Mouse (Mus musculus): ENCODE measurements around the gene Zfp280d.

Gene Zfp280d

GRCm38 (mm10) chr9:72274677-72275076 is at the start of gene Zfp280d:
TSS of gene Zfp280d (plus strand) at chr9:72274860.
- peak; percentile 96 for DNase-seq

- no peak for DNase-seq
Observed at GRCm38 (mm10) chr9:72226536-72226935, 48.1 kb upstream of the Zfp280d start.

DNA sequence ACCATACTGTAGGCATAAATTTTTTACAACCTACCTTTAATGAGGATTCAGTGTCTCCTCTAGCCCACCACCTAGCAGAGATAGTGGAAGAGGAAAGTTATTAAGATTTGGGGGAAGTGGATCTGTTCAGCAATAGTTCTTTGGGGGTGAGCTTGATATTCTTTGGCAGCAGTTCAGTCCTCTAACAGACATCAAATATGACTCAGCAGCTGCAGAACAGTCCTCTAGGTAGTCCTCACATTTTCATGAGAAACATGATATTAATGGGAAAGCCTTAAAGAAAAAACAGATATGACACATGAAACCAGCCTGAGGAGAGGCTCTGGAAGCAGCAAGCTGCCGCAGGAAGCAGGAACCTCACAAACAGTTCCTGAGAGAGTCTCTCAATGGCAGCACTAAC is 22.0 kb upstream of the Zfp280d start:
- DNase-seq = no peak

DNA sequence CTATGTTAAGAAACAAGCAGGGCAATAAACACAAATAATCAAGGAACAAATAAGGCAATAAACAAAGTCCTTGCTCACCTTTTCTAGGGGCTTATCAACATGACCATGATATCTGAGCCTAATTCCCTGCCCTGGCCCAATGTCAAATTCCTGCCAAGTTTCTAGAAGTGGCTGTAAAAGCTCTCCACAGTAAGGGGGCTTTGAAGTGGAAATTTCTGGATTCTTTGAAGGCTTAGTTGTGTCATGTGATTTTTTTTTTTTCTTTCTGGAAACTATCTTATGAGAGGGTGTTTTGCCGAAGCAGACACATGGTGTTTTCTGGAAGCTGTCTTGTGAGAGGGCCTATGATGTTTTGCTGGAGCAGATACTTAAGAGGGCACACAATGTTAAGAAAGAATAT is 19.4 kb upstream of the Zfp280d start:
- no peak for DNase-seq

DNA sequence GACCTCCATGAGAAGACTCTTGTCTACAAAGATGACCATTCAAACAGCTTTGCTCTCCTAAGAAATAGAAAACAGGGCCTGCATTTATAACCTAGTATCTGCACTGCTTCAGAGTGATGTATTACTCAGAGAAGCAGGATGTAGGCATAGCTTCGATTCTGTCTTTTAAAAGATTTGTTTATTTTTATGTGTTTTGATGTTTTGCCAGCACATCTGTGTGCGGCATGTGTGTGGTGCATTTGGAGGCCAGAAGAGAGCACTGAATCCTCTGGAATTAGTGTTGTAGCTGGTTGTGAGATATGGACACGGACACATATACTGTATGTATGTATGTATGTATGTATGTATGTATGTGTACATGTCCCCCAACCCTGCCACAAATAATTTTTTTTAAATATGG is 18.0 kb upstream of the Zfp280d start:
- DNase-seq = no peak

- DNase-seq = peak; percentile 42
Observed at GRCm38 (mm10) chr9:72260337-72260736, 14.3 kb upstream of the Zfp280d start.

- no peak for DNase-seq
Observed at GRCm38 (mm10) chr9:72264859-72265258, 9.8 kb upstream of the Zfp280d start.

DNA sequence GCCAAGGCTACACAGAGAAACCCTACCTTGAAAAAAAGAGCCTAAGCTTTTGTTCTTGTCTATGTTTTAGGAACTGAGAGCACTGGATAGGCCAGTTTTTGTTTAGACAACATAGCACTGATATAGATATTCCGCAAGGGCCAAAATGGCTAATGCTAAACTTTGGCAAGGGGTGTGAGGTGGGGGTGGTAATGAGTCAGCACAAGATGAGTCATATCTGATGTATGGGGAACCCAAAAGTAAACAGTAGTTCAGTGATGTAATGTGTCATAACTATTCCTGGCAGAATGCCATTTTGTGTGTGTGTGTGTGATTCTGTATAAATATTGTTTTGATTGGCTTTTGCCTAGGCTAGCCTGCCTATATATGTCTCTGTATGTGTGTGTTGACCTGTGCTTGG is 4.5 kb upstream of the Zfp280d start:
- DNase-seq = no peak

DNA sequence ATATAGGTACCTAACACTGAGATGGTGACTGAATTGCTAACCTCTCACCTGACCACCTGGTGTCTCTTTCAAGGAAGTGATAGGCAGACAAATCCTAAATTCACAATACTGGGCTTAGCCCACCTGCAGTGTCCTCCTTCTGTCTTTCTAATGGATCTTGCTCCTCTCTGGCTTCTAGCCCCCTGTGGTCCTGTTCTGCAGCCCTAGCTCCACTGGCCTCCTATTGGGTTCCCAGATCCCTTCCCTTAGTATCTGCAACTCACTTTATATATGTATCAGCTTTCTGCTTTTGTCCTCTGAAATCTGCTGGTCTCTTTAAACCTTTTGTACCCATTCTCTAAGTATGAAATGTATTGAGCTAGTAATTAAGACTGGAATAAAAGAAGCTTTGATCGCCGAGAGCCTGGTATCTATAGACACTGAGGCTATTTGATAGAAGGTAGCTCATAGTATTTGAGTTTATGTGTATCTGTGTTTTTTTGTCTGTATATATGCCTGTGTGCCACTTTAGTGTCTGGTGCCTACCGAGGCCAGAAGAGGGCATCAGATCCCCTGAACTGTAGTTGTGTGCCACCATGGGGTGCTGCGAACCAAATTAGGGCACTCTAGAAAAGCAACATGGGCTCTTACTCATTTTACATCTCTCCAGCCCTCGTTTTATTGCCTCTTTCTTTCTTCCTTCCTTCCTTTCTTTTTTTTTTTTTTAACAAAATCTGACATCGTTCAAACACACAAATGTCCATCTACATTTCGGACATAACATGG is 832 bp upstream of the Zfp280d start:
- no peak for DNase-seq

- peak; percentile 76 for DNase-seq
Observed at GRCm38 (mm10) chr9:72275101-72275978, 680 bp downstream of the Zfp280d start.

DNA sequence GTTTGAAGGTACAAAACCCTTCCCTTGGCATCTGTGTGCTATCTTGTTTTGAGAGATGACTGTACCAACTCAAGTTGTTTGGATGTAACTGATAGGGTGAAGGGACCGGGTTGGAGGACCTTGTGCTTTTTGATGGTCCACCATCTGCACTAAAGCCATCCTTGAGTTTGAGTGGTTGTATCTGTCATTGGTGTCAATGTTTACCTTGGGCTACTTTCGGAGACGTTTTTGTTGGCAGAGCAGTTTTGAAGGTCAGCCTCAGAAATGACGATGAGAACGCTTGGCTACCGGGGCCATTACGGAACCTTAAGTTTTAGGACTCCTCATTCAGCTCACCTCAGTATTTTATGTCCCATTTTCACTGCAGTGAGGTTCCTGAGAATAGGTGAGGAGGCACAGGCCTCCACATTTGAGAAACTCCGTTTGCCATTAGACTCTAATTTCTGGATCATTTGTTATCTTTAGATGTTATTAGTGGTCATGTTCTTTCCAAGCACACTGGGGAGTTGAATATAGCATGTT is 1.4 kb downstream of the Zfp280d start:
- DNase-seq = no peak

- no peak for DNase-seq
Observed at GRCm38 (mm10) chr9:72276941-72277340, 2.3 kb downstream of the Zfp280d start.

GRCm38 (mm10) chr9:72279943-72280342 is 5.3 kb downstream of the Zfp280d start:
- DNase-seq = no peak

GRCm38 (mm10) chr9:72287696-72288095 is 13.0 kb downstream of the Zfp280d start:
- DNase-seq = no peak

DNA sequence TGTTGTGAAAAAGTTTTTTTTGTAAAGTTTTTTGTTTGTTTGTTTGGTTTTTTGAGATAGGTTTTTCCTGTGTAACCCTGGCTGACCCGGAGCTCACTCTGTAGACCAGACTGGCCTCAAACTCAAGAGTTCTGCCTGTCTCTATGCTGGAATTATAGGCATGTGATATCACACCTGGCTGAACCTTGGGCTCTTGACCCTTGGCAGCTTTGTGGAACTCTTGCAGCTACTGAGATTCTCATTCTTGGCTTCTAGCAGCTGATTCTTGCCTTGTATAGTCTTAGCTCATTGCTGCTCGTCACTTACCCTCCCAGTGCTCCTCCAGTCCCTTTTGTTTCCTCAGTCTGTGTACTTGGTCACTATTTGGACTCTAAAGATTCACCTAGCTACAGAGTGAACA is 13.6 kb downstream of the Zfp280d start:
- peak; percentile 28 for DNase-seq

- no peak for DNase-seq
Observed at GRCm38 (mm10) chr9:72289094-72289493, 14.4 kb downstream of the Zfp280d start.

DNA sequence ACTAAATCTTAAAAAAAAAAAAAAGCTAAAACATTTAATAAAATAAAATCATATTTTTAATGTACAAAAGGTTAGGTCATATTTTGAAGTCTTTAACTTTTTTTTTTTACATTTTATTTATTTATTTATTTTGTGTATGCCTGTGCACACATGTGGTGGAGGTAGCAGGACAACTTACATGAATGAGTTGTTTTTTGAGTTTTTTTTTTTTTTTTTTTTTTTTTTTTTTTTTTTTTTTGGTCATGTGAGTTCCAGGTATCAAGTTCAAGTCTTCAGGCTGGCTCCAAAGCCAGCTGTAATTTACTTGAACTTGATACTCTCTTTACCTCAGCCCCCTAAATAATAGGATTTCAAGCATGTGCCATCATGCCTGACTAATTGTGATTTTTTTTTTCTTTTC is 19.4 kb downstream of the Zfp280d start:
- DNase-seq = no peak

GRCm38 (mm10) chr9:72309765-72310164 is 35.1 kb downstream of the Zfp280d start:
- DNase-seq = no peak

DNA sequence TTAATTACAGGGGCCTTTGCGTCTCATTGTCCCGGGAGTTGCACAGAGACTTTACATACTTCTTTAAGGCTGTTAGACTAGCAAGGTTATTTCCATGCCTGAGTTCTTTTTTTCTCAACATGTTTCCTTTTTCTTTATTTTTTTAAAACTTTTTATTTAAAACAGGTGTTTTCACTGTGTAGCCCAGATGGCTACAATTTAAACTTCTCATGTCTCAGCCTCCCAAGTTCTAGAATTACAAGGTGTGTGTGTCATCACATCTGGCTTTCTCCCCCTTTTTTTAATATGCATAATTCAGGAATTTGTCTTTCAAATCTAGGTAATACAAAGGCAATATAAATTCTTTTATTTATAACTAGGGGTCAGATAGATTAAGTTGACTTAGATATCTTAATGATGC is 58.6 kb downstream of the Zfp280d start:
- DNase-seq = no peak

DNA sequence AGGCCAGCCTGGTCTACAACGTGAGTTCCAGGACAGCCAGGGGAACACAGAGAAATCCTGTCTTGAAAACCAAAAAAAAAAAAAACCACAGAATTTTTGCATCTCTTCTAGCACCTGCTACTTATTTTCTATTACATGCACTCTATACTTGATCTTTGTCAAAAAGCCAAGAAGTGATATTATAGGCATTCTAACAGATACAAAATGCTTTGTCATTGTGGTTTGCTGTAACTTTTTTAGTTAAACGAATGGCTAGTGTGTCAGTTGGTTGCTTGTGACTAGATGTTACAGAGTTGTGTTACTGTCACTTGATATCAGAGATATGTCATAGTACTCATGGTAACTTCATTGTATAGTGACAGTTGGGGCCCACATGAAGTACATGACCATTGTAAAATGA is 61.4 kb downstream of the Zfp280d start:
- DNase-seq = no peak

GRCm38 (mm10) chr9:72339119-72339518 is 64.5 kb downstream of the Zfp280d start:
- DNase-seq = no peak

GRCm38 (mm10) chr9:72343844-72344243 is 69.2 kb downstream of the Zfp280d start:
- DNase-seq = no peak

DNA sequence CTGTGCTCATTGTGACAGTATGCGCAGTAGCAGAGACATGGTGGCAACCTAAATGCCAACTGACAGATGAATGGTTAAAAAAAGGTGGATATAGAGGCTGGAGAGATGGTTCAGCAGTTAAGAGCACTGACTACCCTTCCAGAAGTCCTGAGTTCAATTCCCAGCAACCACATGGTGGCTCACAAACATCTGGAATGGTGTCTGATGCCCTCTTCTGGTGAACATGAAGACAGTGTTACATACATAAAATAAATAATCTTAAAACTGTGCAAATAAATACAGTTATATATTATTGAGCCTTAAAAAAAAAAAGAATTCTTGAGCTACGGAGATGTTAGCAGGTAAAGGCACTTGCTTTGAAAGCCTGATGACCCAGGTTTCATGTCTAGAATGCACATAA is 97.7 kb downstream of the Zfp280d start:
- DNase-seq = no peak

GRCm38 (mm10) chr9:72374074-72374473 is 99.4 kb downstream of the Zfp280d start:
- peak; percentile 14 for DNase-seq

All from kidney, postnatal 10 days (tissue).